Mouse (Mus musculus): Measurements from ENCODE around the gene Tmc3. TPM values are rescaled to one million over a fixed set of nuclear protein-coding genes. Genes with fewer than 3 reads are reported as not detected.

Gene Tmc3
- polyA plus RNA-seq, 1 experiment from 2014 or later: 0.94 TPM

GRCm38 (mm10) chr7:83565976-83566375 is 18.8 kb upstream of the Tmc3 start:
- Histone ChIP-seq H3K4me2 (no peak overlapping the region), H3K4me1 (no peaks in the 10 kb centered on the region), H3K4me3 (replicated peaks) (no peak overlapping the region), H3K36me3 (no peaks in the 10 kb centered on the region), H3K27ac (no peak overlapping the region), H3K27me3 (replicated peaks) (no peaks in the 10 kb centered on the region), H3K9ac (no peak overlapping the region), H3K9me3 (no peaks in the 10 kb centered on the region)
- 45% methylated on average over 7 of the region's 7 CpGs for WGBS
- peak; percentile 44; the same call in 1 of the 2 replicates for ATAC-seq (ENCODE audit: insufficient read depth, low FRiP score, low read depth)

- Histone ChIP-seq H3K9ac (no peak overlapping the region), H3K27ac (no peak overlapping the region), H3K4me1 (no peaks in the 10 kb centered on the region), H3K9me3 (no peaks in the 10 kb centered on the region), H3K27me3 (replicated peaks) (no peaks in the 10 kb centered on the region), H3K36me3 (no peaks in the 10 kb centered on the region), H3K4me3 (replicated peaks) (no peak overlapping the region), H3K4me2 (no peak overlapping the region)
- ATAC-seq (ENCODE audit: insufficient read depth, low FRiP score, low read depth): no peak
- WGBS: 46% methylated on average over 16 of the region's 16 CpGs
Measured at GRCm38 (mm10) chr7:83567841-83568500, 16.8 kb upstream of the Tmc3 start.

- no peak overlapping the region for H3K4me3 ChIP-seq (replicated peaks)
- ATAC-seq (ENCODE audit: insufficient read depth, low FRiP score, low read depth): no peak
- whole genome bisulfite sequencing: 75% methylated on average over 2 of the region's 2 CpGs
- H3K27me3 ChIP-seq (replicated peaks): no peaks in the 10 kb centered on the region
- no peaks in the 10 kb centered on the region for H3K36me3 ChIP-seq
- H3K4me2 ChIP-seq: no peak overlapping the region
- H3K4me1 ChIP-seq: no peaks in the 10 kb centered on the region
- H3K27ac ChIP-seq: no peak overlapping the region
- no peaks in the 10 kb centered on the region for H3K9me3 ChIP-seq
- no peak overlapping the region for H3K9ac ChIP-seq
Measured at GRCm38 (mm10) chr7:83568815-83569214, 15.9 kb upstream of the Tmc3 start.

DNA sequence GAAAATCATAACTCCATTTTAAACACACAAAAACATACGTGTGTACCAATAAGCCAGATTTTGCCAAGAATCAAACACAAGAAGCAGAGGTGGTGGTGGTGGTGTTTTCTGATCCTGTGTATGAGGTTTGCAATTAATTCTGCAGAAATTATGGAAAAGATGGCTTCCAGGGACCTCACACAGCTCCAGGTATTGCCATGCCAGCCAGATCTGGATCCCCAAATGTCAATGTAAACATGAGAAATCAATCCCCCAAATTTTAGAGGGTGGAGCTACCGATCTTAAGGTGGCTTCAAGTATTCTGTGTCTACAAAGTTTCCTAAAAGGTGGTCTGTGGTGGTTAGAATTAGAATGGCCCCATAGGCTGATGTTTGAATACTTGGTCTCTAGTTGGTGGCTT is 15.3 kb upstream of the Tmc3 start:
- no peaks in the 10 kb centered on the region for H3K36me3 ChIP-seq
- 87% methylated on average over 2 of the region's 2 CpGs for whole genome bisulfite sequencing
- ATAC-seq (ENCODE audit: insufficient read depth, low FRiP score, low read depth): no peak

DNA sequence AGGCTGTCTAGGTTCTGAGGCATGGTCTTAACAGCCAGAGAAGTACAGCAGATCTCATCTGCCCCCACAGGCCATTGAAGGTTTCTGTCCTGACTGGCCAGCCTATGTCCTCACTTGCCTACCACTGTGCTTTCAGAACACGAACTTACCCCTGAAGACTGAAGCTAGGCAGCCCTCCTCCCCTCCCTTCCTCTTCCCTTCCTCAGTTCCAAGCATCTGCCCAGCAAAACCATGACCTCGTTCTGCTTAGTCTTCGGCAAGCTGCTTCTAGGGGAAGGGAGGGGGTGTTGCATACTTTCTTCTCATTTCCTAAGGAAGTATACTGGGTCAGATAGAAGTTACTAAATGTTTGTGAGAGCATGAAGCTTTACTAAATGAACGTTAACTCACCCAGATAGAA is 13.7 kb upstream of the Tmc3 start:
- Histone ChIP-seq H3K9me3 (no peaks in the 10 kb centered on the region), H3K36me3 (no peaks in the 10 kb centered on the region), H3K4me3 (replicated peaks) (no peak overlapping the region), H3K9ac (no peak overlapping the region), H3K4me2 (no peak overlapping the region), H3K4me1 (no peaks in the 10 kb centered on the region), H3K27ac (no peak overlapping the region), H3K27me3 (replicated peaks) (no peaks in the 10 kb centered on the region)
- no peak for ATAC-seq (ENCODE audit: insufficient read depth, low FRiP score, low read depth)
- 40% methylated on average over 4 of the region's 4 CpGs for WGBS

More for the DNA sequence above, 15.3 kb upstream of the Tmc3 start:
- no peaks in the 10 kb centered on the region for H3K9me3 ChIP-seq
- no peak overlapping the region for H3K27ac ChIP-seq
- H3K4me2 ChIP-seq: no peak overlapping the region
- H3K27me3 ChIP-seq (replicated peaks): no peaks in the 10 kb centered on the region
- no peaks in the 10 kb centered on the region for H3K4me1 ChIP-seq
- no peak overlapping the region for H3K9ac ChIP-seq
- H3K4me3 ChIP-seq (replicated peaks): no peak overlapping the region

GRCm38 (mm10) chr7:83571901-83572300 is 12.8 kb upstream of the Tmc3 start:
- no peak overlapping the region for H3K27ac ChIP-seq
- no peaks in the 10 kb centered on the region for H3K27me3 ChIP-seq (replicated peaks)
- no peaks in the 10 kb centered on the region for H3K9me3 ChIP-seq
- no peaks in the 10 kb centered on the region for H3K4me1 ChIP-seq
- H3K36me3 ChIP-seq: no peaks in the 10 kb centered on the region
- no peak overlapping the region for H3K9ac ChIP-seq
- WGBS: 32% methylated on average over 3 of the region's 3 CpGs
- no peak overlapping the region for H3K4me2 ChIP-seq
- no peak overlapping the region for H3K4me3 ChIP-seq (replicated peaks)
- peak; percentile 31; the same call in 1 of the 2 replicates for ATAC-seq (ENCODE audit: insufficient read depth, low FRiP score, low read depth)

- Histone ChIP-seq H3K4me1 (no peaks in the 10 kb centered on the region), H3K27me3 (replicated peaks) (no peaks in the 10 kb centered on the region), H3K4me3 (replicated peaks) (no peak overlapping the region), H3K4me2 (no peak overlapping the region), H3K9ac (no peak overlapping the region), H3K27ac (no peak overlapping the region), H3K9me3 (no peaks in the 10 kb centered on the region), H3K36me3 (no peaks in the 10 kb centered on the region)
- WGBS: 71% methylated on average over 2 of the region's 2 CpGs
- ATAC-seq (ENCODE audit: insufficient read depth, low FRiP score, low read depth): no peak
Measured at GRCm38 (mm10) chr7:83572451-83572850, 12.3 kb upstream of the Tmc3 start.

- Histone ChIP-seq H3K4me2 (no peak overlapping the region), H3K27ac (no peak overlapping the region), H3K9ac (no peak overlapping the region), H3K9me3 (no peaks in the 10 kb centered on the region), H3K27me3 (replicated peaks) (no peaks in the 10 kb centered on the region), H3K36me3 (no peaks in the 10 kb centered on the region), H3K4me1 (0 out of 2 replicates have a peak, but pooled peaks cover 9% of the 10 kb centered on the region), H3K4me3 (replicated peaks) (no peak overlapping the region)
- no peak for ATAC-seq (ENCODE audit: insufficient read depth, low FRiP score, low read depth)
- 59% methylated on average over 4 of the region's 4 CpGs for WGBS
Measured at GRCm38 (mm10) chr7:83580946-83581345, 3.8 kb upstream of the Tmc3 start.

GRCm38 (mm10) chr7:83594056-83594455 is 9.3 kb downstream of the Tmc3 start:
- Histone ChIP-seq H3K27ac (no peak overlapping the region), H3K36me3 (no peaks in the 10 kb centered on the region), H3K4me2 (no peak overlapping the region), H3K9ac (no peak overlapping the region), H3K4me3 (replicated peaks) (no peak overlapping the region), H3K27me3 (replicated peaks) (no peaks in the 10 kb centered on the region), H3K9me3 (no peaks in the 10 kb centered on the region), H3K4me1 (no peaks in the 10 kb centered on the region)
- WGBS: 81% methylated on average over 3 of the region's 3 CpGs
- no peak for ATAC-seq (ENCODE audit: insufficient read depth, low FRiP score, low read depth)

DNA sequence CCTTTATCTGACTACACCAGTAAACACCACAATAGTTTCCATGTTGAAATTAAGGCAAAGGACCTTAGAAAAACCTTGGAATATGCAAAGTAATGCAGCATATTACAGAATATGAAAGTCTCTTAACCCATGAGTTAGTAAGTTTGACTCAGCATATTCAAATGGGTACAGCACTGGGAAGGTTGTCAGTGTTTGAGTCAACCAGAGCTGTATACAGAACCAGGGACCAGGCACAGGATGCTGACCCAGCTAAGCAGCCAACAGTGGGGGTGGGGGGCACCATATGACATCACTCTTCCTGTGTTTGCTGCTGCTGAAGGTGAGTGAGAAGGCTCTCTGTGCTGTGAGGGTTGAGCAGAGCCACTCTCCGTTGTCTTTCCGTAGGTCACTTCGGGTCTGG is 12.3 kb downstream of the Tmc3 start:
- Histone ChIP-seq H3K4me1 (no peaks in the 10 kb centered on the region), H3K27ac (no peak overlapping the region), H3K4me2 (no peak overlapping the region), H3K9ac (no peak overlapping the region), H3K9me3 (no peaks in the 10 kb centered on the region), H3K36me3 (no peaks in the 10 kb centered on the region), H3K27me3 (replicated peaks) (no peaks in the 10 kb centered on the region), H3K4me3 (replicated peaks) (no peak overlapping the region)
- 88% methylated on average over 3 of the region's 3 CpGs for WGBS
- ATAC-seq (ENCODE audit: insufficient read depth, low FRiP score, low read depth): no peak

DNA sequence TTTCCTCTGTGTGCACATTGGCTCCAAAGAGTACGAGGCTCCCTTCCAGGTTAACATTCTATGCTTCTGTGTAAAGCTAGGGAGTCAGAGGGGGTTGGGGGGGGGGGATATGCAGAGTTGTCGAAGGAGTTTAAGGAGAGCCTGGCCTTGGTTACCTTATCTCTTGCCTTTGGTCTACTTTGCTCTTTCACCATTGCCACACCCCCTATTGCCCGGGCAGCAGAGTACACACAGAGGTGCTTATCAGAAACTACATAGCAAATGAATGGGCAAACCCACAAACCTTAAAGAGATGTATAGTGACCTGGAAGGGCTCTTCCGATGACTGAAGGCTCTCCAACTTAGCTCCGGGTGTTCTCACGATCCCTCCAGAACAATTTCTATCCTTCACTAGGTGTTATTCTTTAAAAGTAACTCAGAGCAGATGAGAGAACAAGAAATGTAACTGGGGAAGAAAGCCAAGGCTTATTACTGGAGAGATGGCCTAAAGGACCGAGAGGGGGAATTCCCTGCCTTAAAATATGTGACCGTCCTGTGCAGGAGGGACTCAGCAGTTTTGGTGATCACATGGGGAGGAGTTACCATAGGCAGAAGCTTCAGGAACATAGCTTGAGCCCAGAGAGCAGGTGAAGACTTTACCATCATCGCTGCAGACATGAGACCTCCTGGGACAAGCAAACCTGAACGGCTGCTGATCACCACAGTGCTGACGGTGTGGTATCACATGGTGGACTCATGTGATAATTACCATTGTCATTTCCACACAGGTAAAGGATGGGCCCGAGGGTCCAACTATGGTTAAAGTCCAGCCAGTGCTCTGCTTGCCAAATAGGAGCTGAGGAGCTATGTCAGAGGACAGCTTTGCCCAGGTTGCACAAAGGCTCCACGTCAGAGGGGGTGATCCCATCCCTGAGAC is 14.5 kb downstream of the Tmc3 start:
- WGBS: 72% methylated on average over 13 of the region's 13 CpGs
- Histone ChIP-seq H3K4me2 (no peak overlapping the region), H3K27ac (no peak overlapping the region), H3K4me1 (no peaks in the 10 kb centered on the region), H3K9ac (no peak overlapping the region), H3K36me3 (no peaks in the 10 kb centered on the region), H3K27me3 (replicated peaks) (no peaks in the 10 kb centered on the region), H3K9me3 (no peaks in the 10 kb centered on the region), H3K4me3 (replicated peaks) (no peak overlapping the region)
- peak; percentile 89 for ATAC-seq (ENCODE audit: insufficient read depth, low FRiP score, low read depth)

GRCm38 (mm10) chr7:83599913-83600286 is 15.2 kb downstream of the Tmc3 start:
- H3K4me2 ChIP-seq: no peak overlapping the region

More at GRCm38 (mm10) chr7:83599913-83600286, 15.2 kb downstream of the Tmc3 start:
- Histone ChIP-seq H3K27me3 (replicated peaks) (no peaks in the 10 kb centered on the region), H3K27ac (no peak overlapping the region), H3K9me3 (no peaks in the 10 kb centered on the region), H3K4me3 (replicated peaks) (no peak overlapping the region), H3K36me3 (no peaks in the 10 kb centered on the region), H3K9ac (no peak overlapping the region), H3K4me1 (no peaks in the 10 kb centered on the region)
- ATAC-seq (ENCODE audit: insufficient read depth, low FRiP score, low read depth): no peak
- 64% methylated on average over 8 of the region's 8 CpGs for WGBS
